Mouse (Mus musculus): ENCODE results near the gene Osbpl3.

- no peak for TF ChIP-seq CTCF (IDR thresholded peaks at IDR 0.05; ENCODE audit: low read depth, low read length)
- no peak for TF ChIP-seq GATA1 (IDR thresholded peaks at IDR 0.05; ENCODE audit: borderline replicate concordance, low read length)
These were observed 203.3 kb downstream of the Osbpl3 start for GRCm38 (mm10) chr6:50252690-50253089.
